In the genomic region with DNA sequence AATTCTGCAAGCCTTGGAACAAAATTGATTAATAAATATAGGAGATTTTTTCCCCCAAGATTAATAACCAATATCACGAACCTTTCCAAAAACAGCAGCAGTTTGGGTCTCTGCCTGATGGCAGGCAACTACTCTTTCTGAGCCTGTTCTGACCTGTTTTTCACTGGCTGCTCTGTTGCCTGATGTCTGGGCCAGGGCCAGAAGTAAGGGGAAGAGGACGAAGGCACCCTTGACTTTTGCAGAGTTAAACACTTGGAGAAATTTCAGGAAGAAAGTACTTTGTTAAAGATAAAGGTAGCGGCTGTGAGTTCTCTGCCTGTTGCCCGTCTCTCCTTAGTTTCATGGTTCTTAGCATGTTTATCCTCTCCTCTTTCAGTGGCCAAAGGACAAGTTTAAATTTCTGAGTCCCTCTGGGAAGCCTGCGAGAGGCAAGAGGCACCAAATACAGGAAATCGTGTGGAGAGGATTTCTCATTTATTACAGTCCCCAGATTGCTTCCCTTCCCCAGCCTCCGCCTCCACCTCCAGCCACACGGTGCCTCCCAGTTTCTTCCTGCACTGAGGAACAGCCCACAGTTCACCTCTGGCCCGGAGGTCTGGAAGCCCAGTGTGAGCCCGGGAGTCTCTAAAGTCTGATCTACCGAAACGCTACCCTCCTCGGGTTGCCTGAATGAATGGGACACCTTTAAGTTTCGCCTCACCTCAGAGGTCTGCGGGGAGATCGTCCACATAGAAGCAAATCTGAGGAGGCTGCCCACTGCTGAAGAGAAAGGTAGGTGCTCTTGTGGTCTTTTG, we compare ENCODE assay signal across 7 mouse cellular contexts. TPM values are rescaled to one million over a fixed set of nuclear protein-coding genes. Genes with fewer than 3 reads are reported as not detected.
A peak's percentile ranks its signal among the peaks of the same experiment; 100 is the strongest.
DNase-seq lines count a peak whose midpoint lies in the region; ATAC-seq and TF ChIP-seq lines count a peak whose summit lies in the region.

A gene (plus strand): TSS at position 626 of the 794 bp plus-strand sequence.

- no peak within 1 kb of the TSS for H3K27ac ChIP-seq in cortical plate, adult 2 months (ENCODE audit: insufficient read depth, low read length)
- peak within 1 kb of the TSS; percentile 55 for H3K27ac ChIP-seq in heart, postnatal 0 days (ENCODE audit: low read depth)
- H3K27ac ChIP-seq in lung, postnatal 0 days (ENCODE audit: low read length), result peak within 1 kb of the TSS; percentile 81

- peak; percentile 40; the same call in 1 of the 2 replicates for ATAC-seq in heart, postnatal 0 days (ENCODE audit: insufficient read depth, low read depth)
- peak; percentile 78 for ATAC-seq in lung, postnatal 0 days

- peak within 1 kb of the TSS; percentile 41 for H3K4me3 ChIP-seq in cortical plate, adult 2 months (ENCODE audit: insufficient read depth, low read length)
- peak within 1 kb of the TSS; percentile 42 for H3K4me3 ChIP-seq in heart, postnatal 0 days (ENCODE audit: low read depth, low read length)
- peak within 1 kb of the TSS; percentile 38 for H3K4me3 ChIP-seq in lung, postnatal 0 days (ENCODE audit: low read depth, low read length)

- no peak for TF ChIP-seq CTCF in cortical plate, adult 2 months (IDR thresholded peaks at IDR 0.05; ENCODE audit: extremely low read depth, insufficient read depth, low read length)
- TF ChIP-seq CTCF in heart, postnatal 0 days (IDR thresholded peaks at IDR 0.05; ENCODE audit: low read depth), result no peak
- no peak for TF ChIP-seq CTCF in lung, postnatal 0 days (IDR thresholded peaks at IDR 0.05)

- H3K9me3 ChIP-seq in heart, postnatal 0 days (replicated peaks; ENCODE audit: control insufficient read depth, low read length), result no peaks in the 10 kb centered on the region
- no peaks in the 10 kb centered on the region for H3K9me3 ChIP-seq in lung, postnatal 0 days (ENCODE audit: low read length)

- H3K4me1 ChIP-seq in cortical plate, adult 2 months (ENCODE audit: control insufficient read depth, insufficient read depth, low read length), result no peaks in the 10 kb centered on the region
- peaks cover 12% of the 10 kb centered on the region for H3K4me1 ChIP-seq in heart, postnatal 0 days (ENCODE audit: control insufficient read depth, insufficient read depth)
- H3K4me1 ChIP-seq in lung, postnatal 0 days (ENCODE audit: insufficient read depth, low read depth, low read length), result peaks cover 4% of the 10 kb centered on the region; the same call in 1 of the 2 replicates

- TF ChIP-seq EP300 in heart, postnatal 0 days (IDR thresholded peaks at IDR 0.05; ENCODE audit: low read depth), result no peak
- peak; percentile 6; the same call in 1 of the 2 replicates for TF ChIP-seq EP300 in lung, postnatal 0 days (IDR thresholded peaks at IDR 0.05)

- H3K9ac ChIP-seq in heart, postnatal 0 days (replicated peaks; ENCODE audit: low read depth, low read length), result peak within 1 kb of the TSS; percentile 51
- H3K9ac ChIP-seq in lung, postnatal 0 days (replicated peaks; ENCODE audit: low read depth), result peak within 1 kb of the TSS; percentile 32

- 29% methylated on average over 16 of the region's 16 CpGs for WGBS in heart, postnatal 0 days
- WGBS in lung, postnatal 0 days, result 12% methylated on average over 16 of the region's 16 CpGs

- H3K36me3 ChIP-seq in heart, postnatal 0 days (replicated peaks; ENCODE audit: control insufficient read depth, insufficient read depth, low read length), result no peaks in the 10 kb centered on the region
- no peaks in the 10 kb centered on the region for H3K36me3 ChIP-seq in lung, postnatal 0 days (ENCODE audit: insufficient read depth, low read length)

- H3K4me2 ChIP-seq in heart, postnatal 0 days (ENCODE audit: low read depth, low read length), result peak within 1 kb of the TSS; percentile 55
- peak within 1 kb of the TSS; percentile 52 for H3K4me2 ChIP-seq in lung, postnatal 0 days (replicated peaks; ENCODE audit: low read depth, low read length)

- peak; percentile 54 for DNase-seq in adrenal gland, adult 2 months
- DNase-seq in heart, postnatal 0 days (ENCODE audit: low spot score), result peak; percentile 38
- peak; percentile 58 to 75 for DNase-seq in kidney, postnatal 4 days
- peak; percentile 69 for DNase-seq in lung, postnatal 0 days (ENCODE audit: low spot score)
- DNase-seq in thymus, postnatal 25 days, result no peak
- no peak for DNase-seq in thymus, postnatal 0 days (ENCODE audit: low spot score)

- TF ChIP-seq POLR2A in cortical plate, adult 2 months (IDR thresholded peaks at IDR 0.05; ENCODE audit: extremely low read depth, insufficient read depth, low read length), result no peak

- peaks cover 7% of the 10 kb centered on the region; the same call in 1 of the 2 replicates for H3K27me3 ChIP-seq in heart, postnatal 0 days (ENCODE audit: control insufficient read depth, insufficient read depth, low read length)
- H3K27me3 ChIP-seq in lung, postnatal 0 days (replicated peaks; ENCODE audit: insufficient read depth, low read length), result no peaks in the 10 kb centered on the region

RNA-seq across cellular contexts. Expression of the gene that starts here (rescaled TPM):
- 10 to 100 TPM; 80.9 to 96.7 TPM for total RNA-seq in adrenal gland, adult 2 months (2021)
- 8.4 and 10.6 TPM in 2 replicates for polyA plus RNA-seq in adrenal gland, adult 2 months (2012; rRNA removed)
- 23.9 and 25.4 TPM in 2 replicates for polyA plus RNA-seq in cortical plate, adult 2 months (2012; rRNA removed)
- 89.0 and 134 TPM in 2 replicates for total RNA-seq in heart, postnatal 0 days (2014; rRNA removed; ENCODE audit: low replicate concordance)
- polyA plus RNA-seq in heart, postnatal 0 days (2015; fragmentation: Nextera tagmentation; extraction: Ambion mirVana), result 16.7 and 19.1 TPM in 2 replicates
- polyA plus RNA-seq in lung, postnatal 0 days (2015; fragmentation: Nextera tagmentation; extraction: Ambion mirVana), result 51.1 and 68.6 TPM in 2 replicates
- 2.0 and 2.4 TPM in 2 replicates for polyA plus RNA-seq in thymus, postnatal 0 days (2015; fragmentation: Nextera tagmentation; extraction: Ambion mirVana)

Comparison
In these comparisons a context has a peak if more than half of its experiments do, and no peak if none do; other contexts are left out.
1. DNase-seq: peak in adrenal gland, adult 2 months (single experiment), heart, postnatal 0 days (single experiment), kidney, postnatal 4 days (2 of 2) and lung, postnatal 0 days (single experiment); none in thymus, postnatal 25 days (single experiment) and thymus, postnatal 0 days (single experiment).
2. Peak in every context shown above with its lines, with median percentiles within 50 percentile points of each other: H3K4me3 ChIP-seq.